Mouse (Mus musculus): ENCODE measurements around the gene Qrich2. TPM values are rescaled to one million over a fixed set of nuclear protein-coding genes. Genes with fewer than 3 reads are reported as not detected.
A peak's percentile ranks its signal among the peaks of the same experiment; 100 is the strongest.
"Not testable (repeated sequence)": the region's sequence is repeated elsewhere in the genome, so short reads cannot be mapped to it uniquely, and the experiment has no call there.

Gene Qrich2
- polyA plus RNA-seq, 1 experiment from 2014 or later, result 0.36 TPM

- Histone ChIP-seq H3K4me1 (peaks cover 51% of the 10 kb centered on the region), H3K4me3 (no peak overlapping the region), H3K27ac (peak overlapping the region; percentile 89; the same call in 1 of the 2 replicates), H3K36me3 (no peaks in the 10 kb centered on the region), H3K27me3 (ENCODE audit: low read depth, poor library complexity, severe bottlenecking) (peaks cover 2% of the 10 kb centered on the region), H3K9me3 (replicated peaks) (no peaks in the 10 kb centered on the region)
- 87% methylated on average over 5 of the region's 5 CpGs for WGBS
- no peak for DNase-seq (ENCODE audit: low spot score)
Measured at GRCm38 (mm10) chr11:116417054-116417453, 49.0 kb downstream of the Qrich2 start.

GRCm38 (mm10) chr11:116416196-116416943 is 49.7 kb downstream of the Qrich2 start:
- H3K4me3 ChIP-seq, result no peak overlapping the region
- 51% methylated on average over 6 of the region's 6 CpGs for WGBS
- H3K27me3 ChIP-seq (ENCODE audit: low read depth, poor library complexity, severe bottlenecking), result peaks cover 9% of the 10 kb centered on the region
- H3K27ac ChIP-seq, result peak overlapping the region; percentile 59
- no peak for DNase-seq (ENCODE audit: low spot score)
- no peaks in the 10 kb centered on the region for H3K9me3 ChIP-seq (replicated peaks)
- peaks cover 57% of the 10 kb centered on the region for H3K4me1 ChIP-seq
- H3K36me3 ChIP-seq, result no peaks in the 10 kb centered on the region

- WGBS, result 87% methylated on average over 4 of the region's 4 CpGs
- Histone ChIP-seq H3K27ac (peak overlapping the region; percentile 95), H3K36me3 (no peaks in the 10 kb centered on the region)
Measured at GRCm38 (mm10) chr11:116413631-116414022, 52.4 kb downstream of the Qrich2 start.

DNA sequence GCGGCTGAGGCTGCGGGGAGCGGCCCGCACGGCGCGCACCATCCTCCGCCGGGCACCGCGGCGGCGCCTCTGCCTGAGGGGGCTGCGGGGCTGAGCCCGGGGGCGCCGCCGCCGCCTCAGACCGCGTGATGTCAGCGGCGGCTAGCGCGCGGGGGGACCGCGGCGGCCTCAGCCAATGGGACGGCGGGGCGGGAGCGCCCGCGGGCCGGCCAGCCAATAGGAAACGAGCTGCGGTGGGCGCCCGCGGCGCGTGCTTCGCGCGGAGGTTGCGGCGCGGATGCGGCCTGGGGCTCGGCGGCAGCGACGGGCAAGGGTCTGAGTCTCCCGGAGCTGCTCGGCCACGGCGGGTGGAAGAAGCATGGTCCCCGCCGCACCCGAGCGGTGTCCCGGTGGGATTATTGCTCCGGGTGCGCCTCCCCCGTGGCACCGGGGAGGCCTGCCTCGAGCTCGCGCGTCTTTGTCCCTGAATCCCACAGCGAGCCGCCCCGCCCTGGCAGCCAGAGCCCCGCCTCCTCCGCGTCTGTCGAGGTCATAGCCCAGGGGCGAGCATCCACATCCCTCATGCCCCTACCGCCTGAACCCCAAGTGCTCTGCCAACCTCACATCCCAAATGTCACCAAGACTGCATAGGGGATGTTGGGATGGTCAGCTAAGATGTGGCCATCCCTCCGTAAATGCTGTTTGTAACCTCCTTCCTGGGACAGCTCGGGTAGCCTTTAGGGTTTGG is 53.0 kb downstream of the Qrich2 start, which contains the start of gene Rnf157:
Rnf157 (minus strand) TSS at position 129 of the 727 bp plus-strand sequence.
- no peaks in the 10 kb centered on the region for H3K36me3 ChIP-seq
- DNase-seq (ENCODE audit: low spot score), result peak; percentile 90
- peak within 1 kb of the TSS; percentile 95 for H3K27ac ChIP-seq
- no peaks in the 10 kb centered on the region for H3K9me3 ChIP-seq (replicated peaks)
- WGBS, result 5% methylated on average over 63 of the region's 82 CpGs
- H3K4me1 ChIP-seq, result peaks cover 42% of the 10 kb centered on the region
- H3K27me3 ChIP-seq (ENCODE audit: low read depth, poor library complexity, severe bottlenecking), result peaks cover 16% of the 10 kb centered on the region
- peak within 1 kb of the TSS; percentile 86 for H3K4me3 ChIP-seq

More at GRCm38 (mm10) chr11:116413631-116414022, 52.4 kb downstream of the Qrich2 start:
- peaks cover 16% of the 10 kb centered on the region for H3K27me3 ChIP-seq (ENCODE audit: low read depth, poor library complexity, severe bottlenecking)
- H3K9me3 ChIP-seq (replicated peaks), result no peaks in the 10 kb centered on the region
- no peak for DNase-seq (ENCODE audit: low spot score)
- peaks cover 48% of the 10 kb centered on the region for H3K4me1 ChIP-seq
- peak overlapping the region; percentile 86 for H3K4me3 ChIP-seq

DNA sequence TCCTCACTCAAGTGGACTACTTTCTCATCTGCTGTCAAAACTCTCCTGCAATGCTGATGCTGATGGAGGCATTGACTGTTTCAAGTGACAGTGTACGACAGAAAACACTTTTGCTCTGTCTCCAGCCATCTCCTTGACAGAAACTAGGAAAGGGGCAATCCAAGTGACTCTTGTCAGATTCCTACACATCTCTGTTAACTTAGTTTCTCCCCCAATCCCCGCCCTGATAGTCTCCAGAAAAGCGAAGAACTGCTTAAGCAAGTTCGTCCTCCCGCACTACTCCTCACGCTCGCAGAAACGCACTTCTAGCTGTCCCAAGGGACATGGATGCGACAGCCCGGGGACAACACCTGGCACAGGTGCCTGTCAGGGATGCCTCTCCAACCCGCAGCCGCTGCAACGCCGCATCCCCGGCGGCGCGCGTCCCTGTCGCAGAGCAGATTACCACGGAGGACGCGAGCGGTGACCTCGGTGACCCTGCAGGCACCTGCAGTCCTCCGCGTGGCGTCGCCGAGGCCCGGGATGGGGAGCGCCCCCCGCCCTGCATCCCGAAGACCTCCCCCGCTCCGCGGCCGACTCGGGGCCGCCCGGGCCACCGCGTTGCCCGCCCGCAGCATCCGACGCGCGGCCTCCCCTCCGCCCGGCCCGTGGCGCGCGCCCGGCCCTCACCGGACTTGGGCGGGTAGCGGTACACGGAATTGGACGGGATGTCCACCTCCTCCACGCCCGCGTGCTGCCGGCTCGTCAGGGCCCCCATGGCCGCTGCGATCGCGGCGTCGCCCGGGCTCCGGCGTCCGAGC is 53.8 kb downstream of the Qrich2 start:
- peaks cover 16% of the 10 kb centered on the region for H3K27me3 ChIP-seq (ENCODE audit: low read depth, poor library complexity, severe bottlenecking)
- H3K36me3 ChIP-seq, result peaks cover 1% of the 10 kb centered on the region; the same call in 1 of the 2 replicates
- H3K27ac ChIP-seq, result peak overlapping the region; percentile 95
- H3K4me1 ChIP-seq, result peaks cover 38% of the 10 kb centered on the region
- 1% methylated on average over 76 of the region's 76 CpGs for WGBS
- H3K9me3 ChIP-seq (replicated peaks), result no peaks in the 10 kb centered on the region
- no peak for DNase-seq (ENCODE audit: low spot score)
- peak overlapping the region; percentile 86 for H3K4me3 ChIP-seq

DNA sequence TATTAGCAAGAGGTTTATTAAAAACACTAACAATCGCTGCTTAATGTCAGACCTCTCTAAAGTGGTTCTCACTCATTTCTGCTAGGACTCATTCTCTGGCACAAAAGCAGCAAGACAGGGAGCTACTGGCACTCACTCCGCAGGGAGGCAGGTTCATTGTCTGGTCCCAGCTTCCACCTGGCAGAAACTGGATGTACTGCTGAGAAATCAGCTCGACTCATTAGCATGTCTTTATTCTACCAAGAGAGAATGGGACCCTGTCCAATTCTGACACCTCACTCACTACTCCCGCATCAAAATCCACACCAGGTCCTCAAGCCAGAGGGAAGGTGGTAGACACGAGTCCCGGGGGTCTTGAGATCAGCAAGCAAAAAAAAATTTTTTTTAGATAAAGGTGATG is 54.5 kb downstream of the Qrich2 start:
- peaks cover 4% of the 10 kb centered on the region; the same call in 1 of the 2 replicates for H3K36me3 ChIP-seq
- H3K27ac ChIP-seq, result no peak overlapping the region
- H3K4me1 ChIP-seq, result peaks cover 33% of the 10 kb centered on the region
- no peaks in the 10 kb centered on the region for H3K9me3 ChIP-seq (replicated peaks)
- peak overlapping the region; percentile 86 for H3K4me3 ChIP-seq
- 23% methylated on average over 6 of the region's 6 CpGs for WGBS
- peaks cover 16% of the 10 kb centered on the region for H3K27me3 ChIP-seq (ENCODE audit: low read depth, poor library complexity, severe bottlenecking)
- DNase-seq (ENCODE audit: low spot score), result no peak

GRCm38 (mm10) chr11:116410415-116410814 is 55.6 kb downstream of the Qrich2 start:
- 93% methylated on average over 4 of the region's 4 CpGs for WGBS
- DNase-seq (ENCODE audit: low spot score); H3K4me3 ChIP-seq; H3K27ac ChIP-seq; H3K9me3 ChIP-seq (replicated peaks): not testable (repeated sequence)
- Histone ChIP-seq H3K27me3 (ENCODE audit: low read depth, poor library complexity, severe bottlenecking) (peaks cover 16% of the 10 kb centered on the region), H3K36me3 (peaks cover 11% of the 10 kb centered on the region), H3K4me1 (peaks cover 24% of the 10 kb centered on the region)

GRCm38 (mm10) chr11:116409008-116409407 is 57.0 kb downstream of the Qrich2 start:
- H3K27me3 ChIP-seq (ENCODE audit: low read depth, poor library complexity, severe bottlenecking), result peaks cover 16% of the 10 kb centered on the region
- H3K4me1 ChIP-seq, result peaks cover 24% of the 10 kb centered on the region
- peaks cover 17% of the 10 kb centered on the region for H3K36me3 ChIP-seq
- DNase-seq (ENCODE audit: low spot score), result no peak
- WGBS, result 89% methylated on average over 3 of the region's 3 CpGs
- no peak overlapping the region for H3K4me3 ChIP-seq
- no peak overlapping the region for H3K27ac ChIP-seq
- H3K9me3 ChIP-seq (replicated peaks), result no peaks in the 10 kb centered on the region

- no peak overlapping the region for H3K27ac ChIP-seq
- no peaks in the 10 kb centered on the region for H3K9me3 ChIP-seq (replicated peaks)
- H3K36me3 ChIP-seq, result peaks cover 29% of the 10 kb centered on the region
- peaks cover 1% of the 10 kb centered on the region; the same call in 1 of the 2 replicates for H3K4me1 ChIP-seq
- H3K4me3 ChIP-seq, result no peak overlapping the region
- peaks cover 6% of the 10 kb centered on the region; the same call in 1 of the 2 replicates for H3K27me3 ChIP-seq (ENCODE audit: low read depth, poor library complexity, severe bottlenecking)
- no peak for DNase-seq (ENCODE audit: low spot score)
- WGBS, result 97% methylated on average over 16 of the region's 16 CpGs
Measured at GRCm38 (mm10) chr11:116406231-116406728, 59.8 kb downstream of the Qrich2 start.

GRCm38 (mm10) chr11:116405601-116406000 is 60.4 kb downstream of the Qrich2 start:
- Histone ChIP-seq H3K36me3 (peaks cover 29% of the 10 kb centered on the region), H3K4me3 (no peak overlapping the region), H3K4me1 (no peaks in the 10 kb centered on the region), H3K27me3 (ENCODE audit: low read depth, poor library complexity, severe bottlenecking) (no peaks in the 10 kb centered on the region), H3K27ac (no peak overlapping the region), H3K9me3 (replicated peaks) (no peaks in the 10 kb centered on the region)
- WGBS, result 90% methylated on average over 4 of the region's 4 CpGs
- DNase-seq (ENCODE audit: low spot score), result no peak

GRCm38 (mm10) chr11:116400560-116400959 is 65.5 kb downstream of the Qrich2 start:
- WGBS, result 77% methylated on average over 4 of the region's 4 CpGs
- DNase-seq (ENCODE audit: low spot score), result no peak
- H3K27me3 ChIP-seq (ENCODE audit: low read depth, poor library complexity, severe bottlenecking), result no peaks in the 10 kb centered on the region
- H3K4me1 ChIP-seq, result no peaks in the 10 kb centered on the region; the same call in 1 of the 2 replicates
- H3K4me3 ChIP-seq, result no peak overlapping the region
- H3K36me3 ChIP-seq, result peaks cover 32% of the 10 kb centered on the region
- no peaks in the 10 kb centered on the region for H3K9me3 ChIP-seq (replicated peaks)
- 0 out of 2 replicates have a peak overlapping the region, but pooled peaks have one; percentile 26 for H3K27ac ChIP-seq

DNA sequence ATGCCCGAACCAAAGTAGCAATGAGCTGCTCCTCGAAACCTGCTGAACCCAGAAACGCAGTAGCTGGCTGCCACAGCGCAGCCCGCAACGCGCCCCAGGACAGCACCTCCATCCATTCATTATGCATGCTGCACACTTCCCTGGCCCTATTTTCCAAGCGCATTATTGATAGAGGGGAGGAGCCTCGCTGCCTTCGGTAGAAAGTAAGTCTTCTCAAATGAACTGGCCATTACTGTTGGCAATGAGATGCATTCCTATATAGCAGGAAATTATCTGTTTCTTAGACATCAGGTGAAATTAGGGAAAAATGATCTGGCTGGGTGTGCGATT is 67.7 kb downstream of the Qrich2 start:
- peaks cover 4% of the 10 kb centered on the region; the same call in 1 of the 2 replicates for H3K4me1 ChIP-seq
- H3K4me3 ChIP-seq, result no peak overlapping the region
- DNase-seq (ENCODE audit: low spot score), result no peak
- no peaks in the 10 kb centered on the region for H3K27me3 ChIP-seq (ENCODE audit: low read depth, poor library complexity, severe bottlenecking)
- no peaks in the 10 kb centered on the region for H3K9me3 ChIP-seq (replicated peaks)
- H3K27ac ChIP-seq, result no peak overlapping the region
- 90% methylated on average over 11 of the region's 11 CpGs for WGBS
- peaks cover 29% of the 10 kb centered on the region for H3K36me3 ChIP-seq

Measured in limb, embryonic 10.5 days (tissue).